Mouse (Mus musculus) brain, embryonic 14.5 days (tissue): Measurements from ENCODE around the gene Mt4.
A peak's percentile ranks its signal among the peaks of the same experiment; 100 is the strongest.

ENCODE experiments used
- CTCF ChIP-seq: fragments of 200-500 bp; IDR thresholded peaks from 2 replicates; pipeline ENCODE4 v1.5.1; 2012; ENCODE audit warnings: inconsistent platforms, mild to moderate bottlenecking, moderate library complexity, borderline replicate concordance; ENCODE audit not compliant: insufficient read depth, insufficient read length; ENCODE audit errors: extremely low read depth
- POLR2A ChIP-seq: fragments of 200-500 bp; IDR thresholded peaks from 2 replicates; pipeline ENCODE4 v1.6.1; 2012; ENCODE audit warnings: mild to moderate bottlenecking, inconsistent platforms, borderline replicate concordance; ENCODE audit not compliant: poor library complexity, insufficient read depth, insufficient read length, severe bottlenecking; ENCODE audit errors: extremely low read depth

DNA sequence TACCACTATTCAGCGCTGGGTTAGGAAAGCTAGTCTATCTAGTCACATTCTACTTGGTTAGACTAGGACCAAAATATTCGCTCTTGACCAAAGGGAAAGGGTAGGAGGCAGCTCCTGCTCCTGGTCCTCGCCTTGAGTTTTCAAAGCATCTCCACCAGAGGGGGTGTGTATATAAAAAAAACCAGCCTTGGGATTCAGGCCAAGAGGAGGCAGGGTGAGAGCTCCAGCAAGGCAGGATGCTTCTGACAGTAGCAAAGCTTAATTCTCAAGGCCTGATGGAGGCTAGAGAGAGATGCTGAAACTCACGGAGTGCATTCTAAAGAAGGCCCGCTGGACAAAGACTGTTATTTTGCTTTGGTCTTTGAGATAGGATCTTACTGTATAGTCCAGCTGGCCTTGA is 32.9 kb upstream of the Mt4 start:
- TF ChIP-seq CTCF, result peak; percentile 27; the same call in 1 of the 2 replicates
- TF ChIP-seq POLR2A, result no peak
